7 mouse cellular contexts compared by ENCODE assay signal in the genomic region with DNA sequence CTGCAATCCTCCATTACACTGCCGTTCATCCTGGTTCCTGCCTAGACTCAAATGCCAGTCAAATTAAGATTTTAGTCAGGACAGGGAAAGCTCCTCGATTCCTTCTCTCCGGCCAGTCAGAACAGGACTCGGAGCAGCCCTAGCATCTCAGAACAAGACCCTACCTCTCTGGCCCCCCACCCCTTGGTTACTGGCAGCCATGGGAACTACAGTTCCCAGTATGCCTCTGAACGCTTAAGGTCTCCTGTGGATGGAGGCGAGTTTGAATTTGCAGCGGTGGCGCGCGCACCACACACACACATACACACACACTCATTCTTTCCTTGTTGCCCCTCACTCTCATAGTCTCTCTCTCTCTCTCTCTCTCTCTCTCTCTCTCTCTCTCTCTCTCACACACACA. TPM values are rescaled to one million over a fixed set of nuclear protein-coding genes. Genes with fewer than 3 reads are reported as not detected.
DNase-seq lines count a peak whose midpoint lies in the region; ATAC-seq lines count a peak whose summit lies in the region.

No protein-coding gene starts in this region.

- H3K27me3 ChIP-seq in embryonic facial prominence, embryonic 11.5 days (ENCODE audit: control insufficient read depth, insufficient read depth, low read length), result peaks cover 3% of the 10 kb centered on the region; the same call in 1 of the 2 replicates
- H3K27me3 ChIP-seq in hindbrain, embryonic 15.5 days, result no peaks in the 10 kb centered on the region

- no peaks in the 10 kb centered on the region for H3K36me3 ChIP-seq in embryonic facial prominence, embryonic 11.5 days (replicated peaks; ENCODE audit: control insufficient read depth, insufficient read depth, low read depth, low read length)
- no peaks in the 10 kb centered on the region for H3K36me3 ChIP-seq in hindbrain, embryonic 15.5 days

- H3K27ac ChIP-seq in embryonic facial prominence, embryonic 11.5 days (replicated peaks; ENCODE audit: low read depth, low read length), result no peak overlapping the region
- H3K27ac ChIP-seq in hindbrain, embryonic 15.5 days (replicated peaks), result no peak overlapping the region

- peak overlapping the region; percentile 38 for H3K4me2 ChIP-seq in embryonic facial prominence, embryonic 11.5 days (ENCODE audit: low read depth, low read length)
- H3K4me2 ChIP-seq in hindbrain, embryonic 15.5 days, result peak overlapping the region; percentile 54

- peak; percentile 79; the same call in 1 of the 2 replicates for ATAC-seq in embryonic facial prominence, embryonic 11.5 days (replicated peaks; ENCODE audit: insufficient number of reproducible peaks, low FRiP score, low TSS enrichment, low read depth)
- peak; percentile 79 for ATAC-seq in hindbrain, embryonic 15.5 days (ENCODE audit: low FRiP score, low read depth)

- 0 out of 2 replicates have a peak overlapping the region, but pooled peaks have one; percentile 18 for H3K9ac ChIP-seq in embryonic facial prominence, embryonic 11.5 days (replicated peaks; ENCODE audit: low read length)
- H3K9ac ChIP-seq in hindbrain, embryonic 15.5 days, result peak overlapping the region; percentile 31; the same call in 1 of the 2 replicates

- intact Hi-C loops in left cerebral cortex, postnatal 25 days (cut with DNase I), result loop anchor here (1.0 to 10.0 kb wide), 2 partner anchors 115 to 245 kb away; a partner anchor contains a TSS

- peak; percentile 11 to 44 for DNase-seq in left cerebral cortex, postnatal 25 days (ENCODE audit: low spot score in 2 of 2)
- no peak for DNase-seq in left cerebral cortex, adult 8-10 months (ENCODE audit: low spot score in 2 of 2)
- DNase-seq in embryonic facial prominence, embryonic 11.5 days (ENCODE audit: low spot score), result peak; percentile 37
- peak; percentile 15 for DNase-seq in neural tube, embryonic 10.5 days (ENCODE audit: extremely low spot score, low spot score)
- no peak for DNase-seq in gastrocnemius, adult 18-20 months (ENCODE audit: low spot score)
- no peak for DNase-seq in kidney, postnatal 14 days

- no peaks in the 10 kb centered on the region for H3K4me1 ChIP-seq in embryonic facial prominence, embryonic 11.5 days (ENCODE audit: control insufficient read depth, insufficient read depth, low read length)
- peaks cover 7% of the 10 kb centered on the region for H3K4me1 ChIP-seq in hindbrain, embryonic 15.5 days (replicated peaks)

- H3K4me3 ChIP-seq in embryonic facial prominence, embryonic 11.5 days (ENCODE audit: low read depth, low read length), result peak overlapping the region; percentile 18
- peak overlapping the region; percentile 36 for H3K4me3 ChIP-seq in hindbrain, embryonic 15.5 days

- no peaks in the 10 kb centered on the region for H3K9me3 ChIP-seq in embryonic facial prominence, embryonic 11.5 days (replicated peaks; ENCODE audit: control insufficient read depth, low read length)
- H3K9me3 ChIP-seq in hindbrain, embryonic 15.5 days, result no peaks in the 10 kb centered on the region

- 29% methylated on average over 10 of the region's 10 CpGs for WGBS in embryonic facial prominence, embryonic 11.5 days
- 24% methylated on average over 10 of the region's 10 CpGs for WGBS in hindbrain, embryonic 15.5 days

RNA-seq across cellular contexts. Expression of a gene that starts 9.8 kb away (rescaled TPM):
- 10 to 100 TPM in 1 of 2 experiments, 1 to 10 TPM in 1; 8.5 to 11.6 TPM for total RNA-seq in left cerebral cortex, postnatal 25 days (2021)
- 10 to 100 TPM in 1 of 4 experiments, 1 to 10 TPM in 3; 5.5 to 10.9 (median 6.8) TPM for total RNA-seq in left cerebral cortex, adult 8-10 months (2022)
- 3.3 and 4.3 TPM in 2 replicates for polyA plus RNA-seq in embryonic facial prominence, embryonic 11.5 days (2014; fragmentation: Nextera tagmentation; extraction: Ambion mirVana)
- 34.4 and 40.3 TPM in 2 replicates for polyA plus RNA-seq in hindbrain, embryonic 15.5 days (2015; fragmentation: Nextera tagmentation; extraction: Ambion mirVana)
- not detected for total RNA-seq in gastrocnemius, adult 18-20 months (2021)

RNA-seq across cellular contexts. Expression of a gene that starts 28.1 kb away (rescaled TPM):
- 100 to 1,000 TPM; 151 to 153 TPM for total RNA-seq in left cerebral cortex, postnatal 25 days (2021)
- 100 to 1,000 TPM; 121 to 133 (median 126) TPM for total RNA-seq in left cerebral cortex, adult 8-10 months (2022)
- 4.8 and 10.9 TPM in 2 replicates for polyA plus RNA-seq in embryonic facial prominence, embryonic 11.5 days (2014; fragmentation: Nextera tagmentation; extraction: Ambion mirVana)
- polyA plus RNA-seq in hindbrain, embryonic 15.5 days (2015; fragmentation: Nextera tagmentation; extraction: Ambion mirVana), result 4.4 and 4.9 TPM in 2 replicates
- total RNA-seq in gastrocnemius, adult 18-20 months (2021), result 1 to 10 TPM; 1.1 to 1.9 TPM

Comparison
In these comparisons a context has a peak if more than half of its experiments do, and no peak if none do; other contexts are left out.
1. DNase-seq: peak in left cerebral cortex, postnatal 25 days (2 of 2), embryonic facial prominence, embryonic 11.5 days (single experiment) and neural tube, embryonic 10.5 days (single experiment); none in left cerebral cortex, adult 8-10 months (0 of 2), gastrocnemius, adult 18-20 months (single experiment) and kidney, postnatal 14 days (single experiment).
2. RNA of a gene that starts 9.8 kb away (total RNA-seq): 8.5 to 11.6 TPM in left cerebral cortex, postnatal 25 days and 5.5 to 10.9 TPM in left cerebral cortex, adult 8-10 months; not detected in gastrocnemius, adult 18-20 months; every median in the first group is over 4 times any median in the second.
3. RNA of a gene that starts 28.1 kb away (total RNA-seq): 151 to 153 TPM in left cerebral cortex, postnatal 25 days and 121 to 133 TPM in left cerebral cortex, adult 8-10 months; 1.1 to 1.9 TPM in gastrocnemius, adult 18-20 months; every median in the first group is over 10 times any median in the second.